Mouse (Mus musculus) G1E (cell line): ENCODE data around the gene Abcf2.

Source experiments
- CTCF ChIP-seq: IDR thresholded peaks from 2 replicates; pipeline ENCODE4 v1.5.1; 2012; ENCODE audit warnings: low read depth, low read length, inconsistent platforms, mixed read lengths
- GATA1 ChIP-seq: IDR thresholded peaks from 2 replicates; pipeline ENCODE4 v1.6.1; 2012; ENCODE audit warnings: borderline replicate concordance, low read length, inconsistent platforms, mixed read lengths
- TAL1 ChIP-seq: conservative IDR thresholded peaks from 2 replicates; pipeline ENCODE4 v1.6.1; 2012; ENCODE audit warnings: low read depth, low read length, inconsistent platforms, mixed read lengths

DNA sequence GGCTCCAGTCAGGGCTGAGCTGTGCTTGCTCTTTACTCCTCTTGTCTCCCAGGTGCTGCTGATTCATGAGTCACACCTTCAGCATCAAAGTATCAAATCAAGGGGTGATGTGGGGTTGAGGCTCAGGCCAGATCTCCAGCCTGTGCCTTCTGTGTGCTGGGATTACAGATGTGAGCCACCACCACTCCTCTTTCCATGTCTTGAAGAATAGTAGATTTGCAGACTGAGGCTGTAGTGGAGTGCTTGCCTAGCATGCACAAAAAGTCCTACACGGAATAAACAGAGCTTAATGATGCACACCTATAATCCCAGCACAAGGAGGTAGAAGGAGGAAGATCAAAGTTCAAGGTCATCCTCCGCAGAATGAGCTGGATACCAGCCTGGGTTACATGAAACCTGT lies 20.6 kb downstream of the Abcf2 start, which contains the start of gene 4931409K22Rik:
- TF ChIP-seq CTCF = no peak
- TF ChIP-seq TAL1 = no peak
- TF ChIP-seq GATA1 = no peak
